Mouse (Mus musculus) embryonic stem cell, embryonic (primary cell): ENCODE data around the gene Tnfsf13.

Experiments
- CTCF ChIA-PET, 4 experiments: fragments of 300-600 bp in 2 of 4; fragments of 350-600 bp in 2 of 4; sonication (Branson Sonifier 250); formaldehyde crosslinking; loops; one replicate each; lab custom pipeline; 2022; ENCODE audit warnings: inconsistent platforms in 2 of 4; lab: Charles Lee
- POLR2A ChIA-PET, 4 experiments: fragments of 300-600 bp in 2 of 4; fragments of 350-600 bp in 2 of 4; sonication (Branson Sonifier 250); formaldehyde crosslinking; loops; one replicate each; lab custom pipeline; 2022; ENCODE audit warnings: antibody characterized with exemption in 4 of 4, inconsistent platforms in 1 of 4; lab: Charles Lee

The Tnfsf13 gene

GRCm38 (mm10) chr11:69681314-69682208 lies 4.0 kb downstream of the Tnfsf13 start, which contains the start of gene Senp3:
Gene Senp3 (minus strand): TSS chr11:69682084.
- POLR2A ChIA-PET = interaction anchor here (0.5 to 16.3 kb wide), 103 partner anchors 8 to 990 kb away, joined by 3 to 672 read pairs (median 5); partner anchors contain the start of genes Eif4a1 (in 4 of the 4), Sox15 (in 4 of the 4), Cd68 (in 3 of the 4) and Mpdu1 (in 3 of the 4)
- CTCF ChIA-PET = interaction anchor here (0.6 to 8.3 kb wide), 26 partner anchors 9 to 267 kb away, joined by 3 to 155 read pairs (median 5); partner anchors contain the start of genes Sox15 (in 2 of the 4), Eif4a1 (in 1 of the 4) and Fxr2 (in 1 of the 4)

- CTCF ChIA-PET = interaction anchor here in 2 of 4 experiments (0.7 to 8.3 kb wide), 4 partner anchors 34 to 100 kb away, joined by 3 to 155 read pairs (median 15); partner anchors contain the start of genes Trp53 (in 1 of the 2) and Wrap53 (in 1 of the 2)
- POLR2A ChIA-PET = interaction anchor here in 3 of 4 experiments (0.5 to 16.3 kb wide), 33 partner anchors 7 to 247 kb away, joined by 3 to 672 read pairs (median 11); partner anchors contain the start of genes Sox15 (in 3 of the 3), Cd68 (in 2 of the 3), Eif4a1 (in 2 of the 3) and Mpdu1 (in 2 of the 3)
Observed at GRCm38 (mm10) chr11:69680136-69680855, 5.3 kb downstream of the Tnfsf13 start.

GRCm38 (mm10) chr11:69679144-69679543 lies 6.4 kb downstream of the Tnfsf13 start:
- POLR2A ChIA-PET = interaction anchor here in 2 of 4 experiments (0.5 to 16.3 kb wide), 18 partner anchors 10 to 241 kb away, joined by 3 to 672 read pairs (median 11); partner anchors contain the start of genes Cd68 (in 2 of the 2), Mpdu1 (in 2 of the 2), Sox15 (in 2 of the 2) and Fxr2 (in 1 of the 2)
- CTCF ChIA-PET = interaction anchor here in 1 of 4 experiments (0.6 to 8.3 kb wide), 2 partner anchors 35 to 49 kb away, joined by 3 to 155 read pairs; no protein-coding TSS in a partner anchor

GRCm38 (mm10) chr11:69672211-69672706 lies 13.3 kb downstream of the Tnfsf13 start, which contains the start of gene Eif4a1:
Gene Eif4a1 (minus strand): TSS chr11:69672423.
- ChIA-PET POLR2A (interaction anchor here (0.6 to 16.3 kb wide), 34 partner anchors 8 to 325 kb away, joined by 3 to 672 read pairs (median 6); partner anchors contain the start of genes Senp3 (in 4 of the 4), Mpdu1 (in 3 of the 4), Sox15 (in 3 of the 4) and Cd68 (in 1 of the 4)), CTCF (interaction anchor here in 1 of 4 experiments (1.1 kb wide), 1 partner anchor 10 kb away, joined by 3 read pairs; the partner anchor contains the start of gene Senp3)

GRCm38 (mm10) chr11:69671726-69672124 lies 13.9 kb downstream of the Tnfsf13 start:
- CTCF ChIA-PET = no interaction called here
- POLR2A ChIA-PET = interaction anchor here (0.6 to 16.3 kb wide), 30 partner anchors 9 to 325 kb away, joined by 3 to 672 read pairs (median 6); partner anchors contain the start of genes Senp3 (in 4 of the 4), Sox15 (in 3 of the 4), Mpdu1 (in 2 of the 4) and Cd68 (in 1 of the 4)

GRCm38 (mm10) chr11:69670786-69671725 lies 14.5 kb downstream of the Tnfsf13 start:
- ChIA-PET CTCF (interaction anchor here in 2 of 4 experiments (0.6 to 0.9 kb wide), 2 partner anchors 16 to 45 kb away, joined by 3 to 4 read pairs; partner anchors contain the start of gene Sox15 (in 1 of the 2)), POLR2A (interaction anchor here (0.6 to 16.3 kb wide), 57 partner anchors 8 to 326 kb away, joined by 3 to 672 read pairs (median 8); partner anchors contain the start of genes Senp3 (in 3 of the 4), Sox15 (in 3 of the 4), Fxr2 (in 2 of the 4) and Mpdu1 (in 2 of the 4))

GRCm38 (mm10) chr11:69666665-69667005 lies 18.9 kb downstream of the Tnfsf13 start:
- CTCF ChIA-PET = interaction anchor here in 3 of 4 experiments (0.7 to 2.6 kb wide), 5 partner anchors 9 to 38 kb away, joined by 4 to 31 read pairs (median 4); partner anchors contain the start of genes Sox15 (in 2 of the 3) and Fxr2 (in 1 of the 3)

GRCm38 (mm10) chr11:69665961-69666664 lies 19.5 kb downstream of the Tnfsf13 start, which contains the start of gene Cd68:
Gene Cd68 (minus strand): TSS chr11:69666153.
- ChIA-PET CTCF (interaction anchor here in 3 of 4 experiments (0.7 to 2.6 kb wide), 7 partner anchors 9 to 47 kb away, joined by 3 to 31 read pairs (median 4); partner anchors contain the start of genes Sox15 (in 2 of the 3) and Fxr2 (in 1 of the 3)), POLR2A (interaction anchor here (0.5 to 17.2 kb wide), 94 partner anchors 8 to 593 kb away, joined by 3 to 592 read pairs (median 4); partner anchors contain the start of genes Sox15 (in 4 of the 4), Fxr2 (in 3 of the 4), Senp3 (in 3 of the 4) and Trp53 (in 3 of the 4))

More at GRCm38 (mm10) chr11:69666665-69667005, 18.9 kb downstream of the Tnfsf13 start:
- POLR2A ChIA-PET = interaction anchor here (0.5 to 17.2 kb wide), 75 partner anchors 9 to 593 kb away, joined by 3 to 592 read pairs (median 5); partner anchors contain the start of genes Sox15 (in 4 of the 4), Fxr2 (in 3 of the 4), Senp3 (in 2 of the 4) and Tnfsf13 (in 2 of the 4)

GRCm38 (mm10) chr11:69665457-69665960 lies 20.1 kb downstream of the Tnfsf13 start:
- CTCF ChIA-PET = interaction anchor here in 3 of 4 experiments (0.7 to 2.6 kb wide), 6 partner anchors 8 to 47 kb away, joined by 3 to 31 read pairs (median 5); partner anchors contain the start of genes Sox15 (in 2 of the 3) and Fxr2 (in 1 of the 3)

GRCm38 (mm10) chr11:69664841-69665240 lies 20.7 kb downstream of the Tnfsf13 start:
- POLR2A ChIA-PET = interaction anchor here (1.2 to 17.2 kb wide), 31 partner anchors 8 to 251 kb away, joined by 3 to 592 read pairs (median 12); partner anchors contain the start of genes Senp3 (in 3 of the 4), Sox15 (in 3 of the 4), Trp53 (in 3 of the 4) and Wrap53 (in 3 of the 4)
- CTCF ChIA-PET = interaction anchor here in 2 of 4 experiments (0.6 to 2.6 kb wide), 3 partner anchors 7 to 233 kb away, joined by 3 to 31 read pairs (median 3); partner anchors contain the start of gene Sox15 (in 1 of the 2)

More at GRCm38 (mm10) chr11:69665457-69665960, 20.1 kb downstream of the Tnfsf13 start:
- POLR2A ChIA-PET = interaction anchor here (0.6 to 17.2 kb wide), 81 partner anchors 7 to 592 kb away, joined by 3 to 592 read pairs (median 5); partner anchors contain the start of genes Sox15 (in 4 of the 4), Fxr2 (in 3 of the 4), Senp3 (in 3 of the 4) and Trp53 (in 3 of the 4)

- POLR2A ChIA-PET = interaction anchor here in 3 of 4 experiments (0.8 to 17.2 kb wide), 13 partner anchors 9 to 91 kb away, joined by 3 to 592 read pairs (median 34); partner anchors contain the start of genes Senp3 (in 3 of the 3), Eif4a1 (in 2 of the 3), Sox15 (in 2 of the 3) and Tnfsf13 (in 1 of the 3)
Observed at GRCm38 (mm10) chr11:69663795-69664194, 21.8 kb downstream of the Tnfsf13 start.

GRCm38 (mm10) chr11:69662967-69663671 lies 22.5 kb downstream of the Tnfsf13 start:
- CTCF ChIA-PET = interaction anchor here (0.6 to 2.3 kb wide), 12 partner anchors 10 to 116 kb away, joined by 3 to 8 read pairs (median 4); partner anchors contain the start of gene Fxr2 (in 2 of the 4)
- POLR2A ChIA-PET = interaction anchor here (0.6 to 17.2 kb wide), 56 partner anchors 7 to 338 kb away, joined by 3 to 592 read pairs (median 5); partner anchors contain the start of genes Fxr2 (in 3 of the 4), Senp3 (in 3 of the 4), Eif4a1 (in 2 of the 4) and Sox15 (in 2 of the 4)

More at GRCm38 (mm10) chr11:69663795-69664194, 21.8 kb downstream of the Tnfsf13 start:
- CTCF ChIA-PET = interaction anchor here in 1 of 4 experiments (0.6 kb wide), 1 partner anchor 45 kb away, joined by 3 read pairs; no protein-coding TSS in a partner anchor
